Mouse (Mus musculus) kidney, embryonic 14.5 days (tissue): ENCODE measurements around the gene Cfap61. TPM values are rescaled to one million over a fixed set of nuclear protein-coding genes. Genes with fewer than 3 reads are reported as not detected.

Source experiments
- ATAC-seq: fragments of 200-750 bp; cut with Nextera tagmentation; 2 replicates; pipeline ENCODE4 v1.8.0; 2017; ENCODE audit warnings: moderate number of reproducible peaks, mild to moderate bottlenecking, moderate TSS enrichment, moderate library complexity; ENCODE audit not compliant: low FRiP score, low TSS enrichment
- H3K27ac ChIP-seq: fragments of 300-500 bp; sonication (generic); 2 replicates; pipeline ENCODE4 v1.5.1; 2014; ENCODE audit warnings: low read depth, mild to moderate bottlenecking, low read length, moderate library complexity, mixed read lengths
- H3K27me3 ChIP-seq: fragments of 300-500 bp; sonication (generic); 2 replicates; pipeline ENCODE4 v1.6.1; 2014; ENCODE audit warnings: mild to moderate bottlenecking, low read length; ENCODE audit not compliant: control insufficient read depth, insufficient read depth
- H3K36me3 ChIP-seq: fragments of 300-500 bp; sonication (generic); 2 replicates; pipeline ENCODE4 v1.6.1; 2014; ENCODE audit warnings: low read length, mixed read lengths; ENCODE audit not compliant: control insufficient read depth, insufficient read depth
- H3K4me1 ChIP-seq: fragments of 300-500 bp; sonication (generic); 2 replicates; pipeline ENCODE4 v1.6.1; 2014; ENCODE audit warnings: low read length, mixed read lengths; ENCODE audit not compliant: control insufficient read depth, insufficient read depth
- H3K4me2 ChIP-seq: fragments of 300-500 bp; sonication (generic); replicated peaks from 2 replicates; pipeline ENCODE4 v1.6.1; 2014; ENCODE audit warnings: low read depth, mild to moderate bottlenecking, low read length
- H3K4me3 ChIP-seq: fragments of 300-500 bp; sonication (generic); 2 replicates; pipeline ENCODE4 v1.5.1; 2014; ENCODE audit warnings: mild to moderate bottlenecking, low read length
- H3K9ac ChIP-seq: fragments of 300-500 bp; sonication (generic); 2 replicates; pipeline ENCODE4 v1.6.1; 2014; ENCODE audit warnings: low read depth, mild to moderate bottlenecking, low read length, moderate library complexity
- H3K9me3 ChIP-seq: fragments of 300-500 bp; sonication (generic); 2 replicates; pipeline ENCODE4 v1.6.1; 2016; ENCODE audit warnings: low read length; ENCODE audit not compliant: control insufficient read depth
- WGBS: fragments of 180-500 bp; shearing (Covaris S2); extraction: QIAGEN DNeasy Blood & Tissue Kit; methylation state at CpG from one replicate; pipeline ENCODE4 v1.1.7; 2014; 5-methylcytosine and 5-hydroxymethylcytosine counted together
- polyA plus RNA-seq: library from polyadenylated mRNA; unstranded; fragments of >200 nt; fragmentation: Nextera tagmentation; extraction: Ambion mirVana; gene quantifications from 2 replicates; pipeline ENCODE4 v1.2.1, GENCODE M21; 2014

Cfap61 gene
- polyA plus RNA-seq, 1 experiment from 2014 or later, result 0.49 TPM

GRCm38 (mm10) chr2:146258736-146259469 is 324.3 kb downstream of the Cfap61 start:
- Histone ChIP-seq H3K9ac (no peak overlapping the region), H3K27ac (no peak overlapping the region), H3K4me2 (no peak overlapping the region), H3K4me1 (no peaks in the 10 kb centered on the region), H3K4me3 (no peak overlapping the region), H3K27me3 (no peaks in the 10 kb centered on the region), H3K36me3 (no peaks in the 10 kb centered on the region), H3K9me3 (no peaks in the 10 kb centered on the region)
- WGBS, result 50% methylated on average over 10 of the region's 10 CpGs
- ATAC-seq, result no peak

GRCm38 (mm10) chr2:146259787-146260560 is 325.4 kb downstream of the Cfap61 start:
- Histone ChIP-seq H3K27me3 (no peaks in the 10 kb centered on the region), H3K36me3 (no peaks in the 10 kb centered on the region), H3K4me2 (no peak overlapping the region), H3K4me3 (no peak overlapping the region), H3K27ac (no peak overlapping the region), H3K4me1 (no peaks in the 10 kb centered on the region), H3K9me3 (no peaks in the 10 kb centered on the region), H3K9ac (no peak overlapping the region)
- WGBS, result 48% methylated on average over 18 of the region's 18 CpGs
- ATAC-seq, result no peak

- no peak; the same call in 1 of the 2 replicates for ATAC-seq
- Histone ChIP-seq H3K27me3 (no peaks in the 10 kb centered on the region), H3K9ac (no peak overlapping the region), H3K4me1 (no peaks in the 10 kb centered on the region), H3K4me2 (no peak overlapping the region), H3K36me3 (no peaks in the 10 kb centered on the region), H3K4me3 (no peak overlapping the region), H3K9me3 (no peaks in the 10 kb centered on the region), H3K27ac (no peak overlapping the region)
- WGBS, result 64% methylated on average over 4 of the region's 4 CpGs
These were observed 326.6 kb downstream of the Cfap61 start for GRCm38 (mm10) chr2:146261146-146261545.

- 26% methylated on average over 10 of the region's 10 CpGs for WGBS
- H3K27ac ChIP-seq, result no peak overlapping the region
- ATAC-seq, result peak; percentile 63
- no peaks in the 10 kb centered on the region for H3K4me1 ChIP-seq
- no peaks in the 10 kb centered on the region for H3K9me3 ChIP-seq
- no peaks in the 10 kb centered on the region for H3K36me3 ChIP-seq
- H3K27me3 ChIP-seq, result no peaks in the 10 kb centered on the region
- no peak overlapping the region for H3K4me2 ChIP-seq
- H3K4me3 ChIP-seq, result no peak overlapping the region
- H3K9ac ChIP-seq, result no peak overlapping the region
These were observed 327.6 kb downstream of the Cfap61 start for GRCm38 (mm10) chr2:146262215-146262614.

- H3K9ac ChIP-seq, result no peak overlapping the region
- no peaks in the 10 kb centered on the region for H3K4me1 ChIP-seq
- H3K4me2 ChIP-seq, result no peak overlapping the region
- ATAC-seq, result no peak
- H3K27me3 ChIP-seq, result no peaks in the 10 kb centered on the region
- H3K4me3 ChIP-seq, result no peak overlapping the region
- no peaks in the 10 kb centered on the region for H3K36me3 ChIP-seq
- no peaks in the 10 kb centered on the region for H3K9me3 ChIP-seq
- H3K27ac ChIP-seq, result no peak overlapping the region
These were observed 328.4 kb downstream of the Cfap61 start for GRCm38 (mm10) chr2:146262966-146263365.

Other genes starting within 250 kb of the Cfap61 start
- gene Naa20, start 32.7 kb upstream of the Cfap61 start, polyA plus RNA-seq, result 205 and 206 TPM in 2 replicates
- 28.7 and 31.9 TPM in 2 replicates for gene Crnkl1, start 230 bp downstream of the Cfap61 start, polyA plus RNA-seq